Mouse (Mus musculus): ENCODE results near the gene Gm5148.

GRCm38 (mm10) chr3:37703066-37703465, 21.2 kb downstream of the Gm5148 start:
- TF ChIP-seq CTCF (IDR thresholded peaks at IDR 0.05; ENCODE audit: low read depth) (no peak), EP300 (IDR thresholded peaks at IDR 0.05; ENCODE audit: low read depth) (no peak)
